Mouse (Mus musculus) brown adipose tissue, adult 24 weeks (tissue): ENCODE data around the gene Esrra. TPM values are rescaled to one million over a fixed set of nuclear protein-coding genes. Genes with fewer than 3 reads are reported as not detected.
"Not testable (repeated sequence)": the region's sequence is repeated elsewhere in the genome, so short reads cannot be mapped to it uniquely, and the experiment has no call there.

ENCODE experiments used
- H3K27ac ChIP-seq: fragments of 200-500 bp; replicated peaks from 2 replicates; pipeline ENCODE4 v1.5.1; 2012; ENCODE audit warnings: low read depth, mild to moderate bottlenecking, low read length
- H3K4me1 ChIP-seq: fragments of 200-500 bp; 2 replicates; pipeline ENCODE4 v1.6.1; 2012; ENCODE audit warnings: low read length, mixed read lengths; ENCODE audit not compliant: control insufficient read depth, insufficient read depth, insufficient read length
- H3K4me3 ChIP-seq: fragments of 200-500 bp; 2 replicates; pipeline ENCODE4 v1.5.1; 2012; ENCODE audit warnings: low read depth, mild to moderate bottlenecking, low read length, moderate library complexity; ENCODE audit not compliant: insufficient read depth
- polyA plus RNA-seq: library from polyadenylated mRNA; stranded (reverse); fragments of >200 nt; gene quantifications from 2 replicates; pipeline ENCODE4 v1.2.4, GENCODE M21; 2012; ENCODE audit not compliant: missing spikeins, insufficient read depth, insufficient read length

Gene Esrra
- polyA plus RNA-seq, 1 experiment, result 86.4 TPM

DNA sequence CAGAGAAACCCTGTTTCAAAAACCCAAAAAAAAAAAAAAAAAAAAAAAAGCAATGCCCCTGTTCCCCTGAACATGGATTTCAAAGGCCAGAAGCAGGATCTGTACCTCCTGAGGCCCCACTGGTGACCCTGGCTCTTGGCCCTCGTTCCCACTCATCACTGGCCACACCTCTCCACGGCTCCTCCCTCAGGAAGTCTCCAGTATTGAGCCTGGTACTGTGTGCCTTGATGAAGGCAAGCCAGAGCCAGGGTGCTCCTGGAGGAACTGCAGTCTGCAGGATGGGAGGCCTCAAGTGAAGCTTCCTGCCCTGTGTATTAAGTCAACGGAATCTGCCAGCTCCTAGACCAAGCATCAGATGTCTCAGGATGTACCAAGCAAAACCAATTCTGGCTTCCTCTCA is 15.4 kb downstream of the Esrra start:
- Histone ChIP-seq H3K4me1 (peaks cover 5% of the 10 kb centered on the region; the same call in 1 of the 2 replicates), H3K27ac (no peak overlapping the region), H3K4me3 (no peak overlapping the region)

GRCm38 (mm10) chr19:6905498-6906159 is 16.0 kb downstream of the Esrra start:
- Histone ChIP-seq H3K4me3 (no peak overlapping the region), H3K4me1 (peaks cover 5% of the 10 kb centered on the region; the same call in 1 of the 2 replicates), H3K27ac (no peak overlapping the region)

- Histone ChIP-seq H3K4me1 (peaks cover 5% of the 10 kb centered on the region; the same call in 1 of the 2 replicates), H3K27ac (no peak overlapping the region), H3K4me3 (no peak overlapping the region)
These were observed 16.8 kb downstream of the Esrra start for GRCm38 (mm10) chr19:6904846-6905245.

DNA sequence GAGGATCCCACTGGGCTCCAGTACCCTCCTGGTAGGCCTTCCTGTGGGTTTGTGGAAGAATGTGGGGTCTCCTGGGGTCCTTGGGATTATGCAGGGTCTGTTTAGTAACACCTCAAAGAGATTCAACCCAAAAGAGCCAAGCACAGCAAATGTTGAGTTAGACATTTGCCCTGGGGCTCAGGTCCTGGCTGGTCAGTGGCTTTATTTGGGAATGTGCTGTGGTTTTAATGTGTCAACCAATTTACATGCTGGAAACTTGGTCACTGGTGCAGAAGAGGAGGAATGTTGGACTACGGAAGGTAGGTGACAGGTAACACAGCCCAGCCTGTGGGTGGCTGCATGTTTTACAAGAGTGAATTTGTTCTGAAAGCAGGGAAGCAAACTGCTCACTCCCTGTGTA is 18.6 kb downstream of the Esrra start:
- Histone ChIP-seq H3K27ac (no peak overlapping the region), H3K4me3 (no peak overlapping the region), H3K4me1 (peaks cover 3% of the 10 kb centered on the region; the same call in 1 of the 2 replicates)

GRCm38 (mm10) chr19:6899641-6900040 is 22.0 kb downstream of the Esrra start:
- Histone ChIP-seq H3K27ac (no peak overlapping the region), H3K4me1 (no peaks in the 10 kb centered on the region), H3K4me3 (no peak overlapping the region)

DNA sequence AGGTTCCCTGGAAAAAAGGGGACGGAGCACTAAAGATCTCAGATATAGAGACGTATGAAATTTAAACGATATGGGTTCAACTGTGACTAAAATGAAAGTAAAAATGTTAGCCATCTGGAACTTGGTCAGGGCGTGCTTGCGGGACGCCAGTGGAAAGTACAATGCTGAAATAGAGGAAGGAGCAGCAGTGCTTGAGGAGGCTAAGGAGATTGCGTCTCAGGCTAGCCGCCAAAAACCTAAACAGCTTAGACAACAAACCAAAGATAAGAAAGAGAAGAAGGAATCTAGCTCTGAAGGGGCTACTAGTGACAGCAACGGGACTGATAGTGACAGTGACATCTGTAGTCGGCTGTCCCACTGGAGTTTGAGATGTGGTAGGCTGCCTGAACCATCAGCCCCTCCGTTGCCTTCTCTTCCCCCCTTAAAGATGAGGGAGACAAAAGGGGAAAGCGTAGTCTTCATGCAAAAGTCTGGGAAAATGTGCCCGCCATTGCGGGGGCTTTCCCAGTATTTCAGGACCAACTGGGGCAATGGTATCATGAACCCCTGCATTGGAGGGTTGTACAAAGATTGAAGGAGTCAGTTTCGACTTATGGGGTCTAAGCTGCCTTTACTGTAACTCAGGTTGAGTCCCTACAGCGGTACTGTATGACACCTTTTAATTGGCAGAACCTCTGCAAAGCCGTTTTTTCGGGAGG is 25.9 kb downstream of the Esrra start:
- not testable (repeated sequence) for H3K27ac ChIP-seq, H3K4me1 ChIP-seq
- peak overlapping the region; percentile 14; the same call in 1 of the 2 replicates for H3K4me3 ChIP-seq

GRCm38 (mm10) chr19:6893731-6894451 is 27.7 kb downstream of the Esrra start:
- no peaks in the 10 kb centered on the region for H3K4me1 ChIP-seq
- no peak overlapping the region for H3K4me3 ChIP-seq
- no peak overlapping the region for H3K27ac ChIP-seq

GRCm38 (mm10) chr19:6892512-6892911 is 29.1 kb downstream of the Esrra start:
- H3K4me3 ChIP-seq, result no peak overlapping the region
- no peak overlapping the region for H3K27ac ChIP-seq
- H3K4me1 ChIP-seq, result no peaks in the 10 kb centered on the region

GRCm38 (mm10) chr19:6877965-6878364 is 43.6 kb downstream of the Esrra start:
- Histone ChIP-seq H3K27ac (no peak overlapping the region), H3K4me3 (no peak overlapping the region)

DNA sequence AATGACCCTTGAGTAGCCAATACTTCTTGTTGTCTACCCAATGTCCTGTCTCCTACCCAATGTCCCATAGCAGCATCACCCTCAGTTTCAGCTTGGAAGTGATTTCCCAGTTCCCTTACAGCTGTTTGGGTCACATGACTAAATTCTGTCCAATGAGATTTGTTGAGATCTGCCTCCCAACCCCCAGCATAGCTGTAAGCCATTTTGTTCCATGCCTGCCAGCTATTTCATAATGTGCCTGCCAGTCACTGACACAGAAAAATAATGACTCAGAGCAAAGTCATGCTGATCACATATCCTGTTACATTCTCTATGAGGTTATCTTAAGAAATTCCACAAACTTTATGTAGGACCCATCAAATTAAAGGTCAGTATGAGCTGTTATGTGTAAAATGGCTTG is 44.8 kb downstream of the Esrra start:
- Histone ChIP-seq H3K4me3 (no peak overlapping the region), H3K4me1 (peaks cover 5% of the 10 kb centered on the region; the same call in 1 of the 2 replicates), H3K27ac (no peak overlapping the region)

More at GRCm38 (mm10) chr19:6877965-6878364, 43.6 kb downstream of the Esrra start:
- no peaks in the 10 kb centered on the region for H3K4me1 ChIP-seq

DNA sequence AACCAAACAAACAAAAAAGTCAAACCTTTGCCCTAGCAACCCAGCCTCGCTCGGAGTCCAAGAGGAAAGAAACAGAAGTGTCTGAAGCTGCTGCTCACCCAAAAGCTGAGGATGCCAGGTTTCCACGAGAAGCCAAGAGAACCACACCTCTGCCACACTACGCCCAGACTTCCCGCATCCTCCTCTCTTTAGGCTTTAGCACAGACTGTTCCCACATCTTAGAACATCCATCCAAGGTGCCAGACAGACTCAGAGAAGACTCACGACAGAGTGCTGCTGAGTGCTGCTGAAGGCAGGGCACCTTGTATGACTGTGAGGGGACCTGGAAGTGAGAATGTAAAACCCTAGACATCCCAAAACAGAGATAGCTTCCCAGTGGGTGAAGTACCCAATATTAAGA is 45.8 kb downstream of the Esrra start:
- Histone ChIP-seq H3K27ac (no peak overlapping the region), H3K4me1 (peaks cover 7% of the 10 kb centered on the region; the same call in 1 of the 2 replicates), H3K4me3 (no peak overlapping the region)

DNA sequence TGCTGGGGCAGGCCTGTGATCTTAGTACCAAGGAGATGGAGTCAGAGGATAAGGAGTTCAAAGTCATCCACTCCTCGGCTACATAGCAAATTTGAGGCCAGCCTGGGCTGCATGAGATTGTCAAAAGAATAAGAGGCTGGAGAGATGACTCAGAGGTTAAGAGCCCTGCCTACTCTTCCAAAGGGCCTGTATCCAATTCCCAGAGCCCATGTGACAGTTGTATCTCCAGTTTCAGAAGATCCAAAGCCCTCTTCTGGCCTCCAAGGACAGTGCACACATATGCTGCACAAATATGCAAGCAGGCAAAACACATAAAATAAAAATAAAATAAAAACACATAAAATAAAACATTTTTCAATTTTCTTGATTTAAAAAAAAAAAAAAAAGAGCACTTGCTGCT is 47.4 kb downstream of the Esrra start:
- Histone ChIP-seq H3K4me3 (no peak overlapping the region), H3K4me1 (peaks cover 7% of the 10 kb centered on the region; the same call in 1 of the 2 replicates), H3K27ac (no peak overlapping the region)

DNA sequence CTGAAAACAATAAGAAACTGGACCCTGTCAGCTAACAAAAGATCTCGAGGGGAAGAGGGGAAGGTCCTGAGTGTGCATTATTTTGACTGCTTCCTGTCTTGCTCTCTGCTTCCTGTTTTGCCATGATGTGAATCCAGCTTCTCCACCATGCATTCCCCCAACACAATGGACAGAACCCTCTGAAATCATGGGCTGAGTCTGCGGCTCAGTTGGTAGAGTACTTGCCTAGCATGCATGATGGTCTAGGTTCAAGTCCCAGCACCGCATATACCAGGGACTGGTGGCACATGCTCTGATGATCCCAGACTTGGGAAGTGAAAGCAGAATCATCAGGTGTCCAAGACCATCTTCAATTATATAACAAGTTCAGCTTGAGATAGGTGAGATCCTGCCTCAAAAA is 48.9 kb downstream of the Esrra start:
- Histone ChIP-seq H3K27ac (no peak overlapping the region), H3K4me3 (no peak overlapping the region), H3K4me1 (peaks cover 7% of the 10 kb centered on the region; the same call in 1 of the 2 replicates)

- Histone ChIP-seq H3K27ac (0 out of 2 replicates have a peak overlapping the region, but pooled peaks have one; percentile 19), H3K4me3 (no peak overlapping the region), H3K4me1 (peaks cover 7% of the 10 kb centered on the region; the same call in 1 of the 2 replicates)
These were observed 49.9 kb downstream of the Esrra start for GRCm38 (mm10) chr19:6871574-6872271.

DNA sequence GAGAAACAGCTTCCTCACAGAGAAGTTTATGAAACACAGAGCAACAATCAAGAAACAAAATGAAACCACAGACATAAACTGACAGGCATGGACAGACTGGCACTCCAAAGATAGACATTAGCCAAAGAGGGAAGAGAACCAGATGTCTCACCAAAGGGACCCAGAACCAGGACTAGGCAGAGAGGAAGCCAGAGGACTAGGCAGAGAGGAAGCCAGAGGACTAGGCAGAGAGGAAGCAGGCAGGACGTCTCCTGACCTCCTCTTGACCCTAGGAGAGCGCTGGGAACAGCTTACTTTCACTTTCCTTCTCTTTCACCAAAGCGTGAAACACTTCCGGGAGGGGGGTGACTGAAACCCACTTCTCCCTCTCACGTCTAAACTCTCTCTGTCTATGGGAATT is 52.3 kb downstream of the Esrra start:
- peak overlapping the region; percentile 54 for H3K4me3 ChIP-seq
- H3K4me1 ChIP-seq, result peaks cover 7% of the 10 kb centered on the region; the same call in 1 of the 2 replicates
- peak overlapping the region; percentile 94 for H3K27ac ChIP-seq
